Mouse (Mus musculus): ENCODE results near the gene Nol4l.

Gene Nol4l

DNA sequence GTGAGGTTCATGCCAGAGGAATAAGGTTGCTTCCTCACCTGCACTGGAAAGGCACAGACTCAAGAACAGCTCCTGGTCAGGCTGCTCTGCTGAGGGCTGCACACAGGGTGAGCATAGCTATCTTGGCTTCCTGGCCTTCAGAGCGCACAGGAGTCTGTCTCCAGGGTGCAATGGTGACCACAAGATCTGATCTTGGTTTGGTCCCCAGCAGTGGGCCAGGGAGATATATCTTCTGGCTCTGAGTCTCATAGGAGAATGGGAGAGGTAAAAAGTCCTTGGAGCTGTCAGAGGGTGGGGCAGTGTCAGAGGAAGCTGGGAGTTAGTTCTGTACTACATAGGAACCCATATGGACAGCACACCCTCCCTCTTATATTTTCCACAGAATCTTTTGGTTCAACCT, 50.3 kb downstream of the Nol4l start:
- DNase-seq: no peak

DNA sequence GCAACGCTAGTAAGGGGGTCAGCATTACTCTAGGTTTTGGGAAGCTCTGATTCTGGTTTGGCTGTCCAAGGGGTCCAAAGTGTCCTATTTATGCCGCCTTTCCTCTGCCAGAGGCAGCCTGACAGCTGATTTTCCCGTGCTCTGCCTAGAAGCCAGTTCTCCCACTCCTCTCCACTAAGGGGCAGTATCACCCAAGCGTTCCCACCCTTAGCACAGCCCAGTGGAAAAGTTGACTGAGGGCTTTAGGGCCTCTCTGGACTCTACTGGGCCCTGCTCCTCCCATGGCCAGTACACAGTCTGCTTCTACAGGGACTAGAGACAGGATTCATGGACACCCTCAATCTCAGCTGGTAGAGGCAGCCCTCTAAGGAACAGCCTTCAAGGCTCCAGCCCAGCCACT, 51.2 kb downstream of the Nol4l start:
- DNase-seq: peak; percentile 77

DNA sequence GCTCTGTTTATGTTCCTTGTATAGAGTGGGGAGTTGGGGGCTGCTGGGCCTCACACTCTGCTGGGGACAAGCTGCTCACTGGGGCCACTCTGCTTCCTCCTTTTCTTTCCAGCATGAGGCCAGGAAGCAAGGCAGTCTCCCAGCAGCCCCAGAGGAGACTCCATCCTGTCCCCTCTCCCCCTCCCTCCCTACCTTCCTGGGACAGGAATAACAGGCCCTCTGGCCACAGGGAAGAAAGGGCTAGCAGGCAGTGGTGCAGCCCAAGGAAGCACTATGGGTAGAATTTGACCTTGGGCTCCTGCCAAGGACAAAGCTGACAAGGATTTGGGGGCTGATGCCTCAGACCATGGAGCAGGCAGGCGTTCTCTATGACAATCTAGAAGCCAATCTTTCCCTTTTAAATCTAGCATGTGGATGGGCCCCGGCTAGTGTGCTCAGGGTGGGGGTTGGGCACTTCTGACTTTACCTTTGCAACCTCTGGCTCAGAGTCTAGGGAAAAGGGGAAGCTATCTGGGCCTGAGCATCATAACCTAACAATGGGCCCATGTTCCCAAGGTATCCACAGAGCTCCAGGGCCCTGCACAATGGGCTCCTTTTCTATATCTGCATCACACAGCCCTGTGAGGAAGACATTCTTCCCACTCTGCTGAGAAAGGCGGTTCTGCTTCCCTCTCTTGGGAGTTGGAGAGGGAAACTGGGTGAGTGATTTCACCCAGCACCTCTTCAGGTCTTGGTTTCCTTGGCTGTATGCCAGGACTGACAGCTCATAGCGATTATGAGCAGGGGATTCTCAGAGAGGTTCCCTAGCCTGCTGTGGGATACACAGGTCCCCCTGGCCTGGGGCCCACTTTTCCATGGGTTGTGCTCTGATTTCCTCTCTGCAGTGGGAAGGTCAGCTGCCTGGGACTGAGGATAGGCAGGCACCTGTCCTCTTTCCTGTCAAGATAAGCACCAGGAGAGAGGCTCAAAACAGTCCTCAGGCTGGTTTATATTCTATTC, 54.4 kb downstream of the Nol4l start:
- no peak for DNase-seq

DNA sequence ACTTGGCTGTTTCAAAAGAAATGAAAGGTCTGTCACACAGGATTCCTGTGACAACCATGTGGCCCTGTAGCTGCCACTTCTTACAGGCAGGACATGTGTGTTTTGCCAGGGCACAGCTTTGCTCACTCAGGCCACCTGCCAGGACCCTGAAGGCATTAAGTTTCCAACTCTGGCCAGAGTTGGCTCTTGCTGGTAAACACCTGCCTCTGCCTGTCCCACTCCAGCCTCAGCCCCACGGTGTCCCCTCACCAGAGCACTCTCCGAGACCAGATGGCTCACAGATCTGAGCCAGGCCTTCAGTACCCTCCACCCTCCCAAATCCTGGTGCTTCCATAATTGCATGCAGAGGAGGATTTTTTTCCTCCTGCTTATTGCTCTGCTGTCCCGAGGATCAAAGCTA, 58.8 kb downstream of the Nol4l start:
- DNase-seq: no peak

DNA sequence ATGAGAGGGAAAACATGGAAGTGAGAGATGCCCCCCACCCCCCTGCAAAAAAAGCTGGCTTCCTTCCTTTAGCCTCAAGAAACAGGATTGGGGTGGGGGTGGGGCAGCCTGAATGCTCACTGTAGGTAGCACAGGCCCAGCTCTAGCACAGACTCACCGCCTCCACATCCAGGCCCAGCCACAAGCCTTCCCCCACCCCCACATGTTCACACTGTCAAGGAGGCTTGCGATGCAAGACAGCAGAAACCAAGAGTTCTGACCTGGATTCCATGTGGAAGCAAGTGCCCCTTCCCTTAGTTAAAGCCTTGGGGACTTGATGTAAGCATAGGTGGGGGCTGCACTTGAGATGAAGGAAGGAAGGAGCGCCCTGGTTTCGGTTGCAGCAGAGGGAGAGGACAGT, 60.0 kb downstream of the Nol4l start:
- DNase-seq: no peak

DNA sequence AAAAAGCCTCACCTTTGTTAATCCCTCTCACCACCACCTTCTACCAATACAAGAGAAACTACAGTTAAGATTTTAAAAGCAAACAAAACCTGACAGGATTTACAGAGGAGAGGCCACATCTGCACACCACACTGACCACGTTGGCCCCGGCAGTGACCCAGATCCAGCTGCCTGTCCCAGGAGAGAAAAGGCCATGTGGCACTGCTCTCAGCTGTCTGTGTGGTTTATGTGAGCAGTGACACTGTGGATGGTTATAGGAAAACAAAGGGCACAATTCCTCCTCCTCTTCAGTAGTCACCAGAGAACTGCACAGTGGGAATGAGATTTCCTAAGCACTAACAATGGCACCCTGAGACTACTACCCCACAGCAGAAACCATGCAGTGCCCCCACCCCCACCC, 60.5 kb downstream of the Nol4l start:
- DNase-seq: no peak

DNA sequence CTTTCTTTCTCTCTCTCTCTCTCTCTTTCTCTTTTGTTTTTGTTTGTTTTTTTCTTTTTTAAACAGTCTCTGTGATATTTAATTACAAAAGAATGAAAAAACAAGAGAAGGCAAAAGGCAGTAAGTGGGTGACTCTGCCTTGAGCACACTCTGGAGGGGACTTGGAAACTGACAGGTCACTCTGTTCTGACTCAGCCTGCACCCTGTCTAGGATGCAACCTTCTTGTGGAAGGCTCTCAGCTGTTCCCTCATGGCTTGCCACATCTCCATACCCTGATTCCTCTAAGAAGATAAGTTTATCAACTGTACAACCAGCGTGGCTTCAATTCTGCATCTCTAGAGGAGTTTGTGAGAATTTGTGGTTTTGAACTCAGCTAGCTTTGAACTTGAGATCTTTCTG, 62.4 kb downstream of the Nol4l start:
- no peak for DNase-seq

DNA sequence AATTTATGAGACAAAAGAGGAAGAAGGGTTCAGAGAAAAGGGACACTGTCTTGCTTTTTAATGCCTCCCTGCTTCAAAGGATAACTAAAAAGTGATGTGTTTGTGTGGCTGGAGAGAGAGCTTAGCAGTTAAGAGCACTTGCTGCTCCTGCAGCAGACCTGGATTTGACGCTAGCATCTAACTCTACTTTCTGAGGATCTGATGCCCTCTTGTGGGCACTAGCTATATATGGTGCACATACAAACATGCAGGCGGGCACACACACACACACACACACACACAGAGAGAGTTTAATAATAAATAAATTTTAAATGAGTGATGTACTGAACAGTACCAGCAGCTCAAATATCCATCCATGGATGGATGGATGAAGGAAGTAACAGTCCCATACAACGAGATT, 66.5 kb downstream of the Nol4l start:
- no peak for DNase-seq

DNA sequence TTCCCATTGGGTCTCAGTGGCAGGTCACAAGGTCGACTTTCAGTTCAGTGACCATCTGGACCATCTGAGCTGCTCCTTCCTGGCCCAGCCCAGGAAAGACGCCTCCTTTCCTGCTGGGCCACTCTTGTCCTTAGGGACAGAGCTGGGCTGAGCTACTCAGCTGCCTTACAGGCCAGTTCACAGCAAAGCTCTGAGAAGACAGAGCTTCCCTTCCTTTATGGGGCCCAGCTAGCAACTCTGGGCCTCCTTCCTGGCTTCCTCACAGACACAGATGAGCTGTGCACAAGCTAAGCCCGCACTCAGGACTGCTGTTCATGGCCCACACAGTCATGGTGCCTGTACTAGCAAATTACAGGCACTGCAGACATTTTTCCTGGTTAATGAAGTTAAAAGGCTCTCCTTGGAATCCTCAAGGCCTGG, 71.7 kb downstream of the Nol4l start:
- DNase-seq: no peak

DNA sequence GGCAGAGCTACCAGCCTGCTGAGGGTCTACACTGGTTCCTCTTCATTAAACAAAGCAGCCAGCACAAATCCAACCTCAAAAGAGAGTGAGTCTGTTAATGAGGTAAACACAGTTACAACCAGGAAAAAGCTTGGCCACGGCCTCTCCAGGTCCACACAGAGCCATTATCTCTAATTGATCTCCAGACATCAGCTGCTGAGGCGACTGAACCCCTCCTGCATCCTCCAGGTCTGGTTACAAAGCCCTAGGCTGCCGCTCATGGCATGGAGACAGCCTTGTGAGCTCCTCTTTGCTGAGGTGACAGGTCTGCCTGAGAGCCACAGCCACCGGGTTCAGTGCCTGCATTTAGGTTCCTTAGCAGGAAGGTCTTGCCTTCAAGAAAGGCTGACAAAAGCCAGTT, 72.3 kb downstream of the Nol4l start:
- no peak for DNase-seq

DNA sequence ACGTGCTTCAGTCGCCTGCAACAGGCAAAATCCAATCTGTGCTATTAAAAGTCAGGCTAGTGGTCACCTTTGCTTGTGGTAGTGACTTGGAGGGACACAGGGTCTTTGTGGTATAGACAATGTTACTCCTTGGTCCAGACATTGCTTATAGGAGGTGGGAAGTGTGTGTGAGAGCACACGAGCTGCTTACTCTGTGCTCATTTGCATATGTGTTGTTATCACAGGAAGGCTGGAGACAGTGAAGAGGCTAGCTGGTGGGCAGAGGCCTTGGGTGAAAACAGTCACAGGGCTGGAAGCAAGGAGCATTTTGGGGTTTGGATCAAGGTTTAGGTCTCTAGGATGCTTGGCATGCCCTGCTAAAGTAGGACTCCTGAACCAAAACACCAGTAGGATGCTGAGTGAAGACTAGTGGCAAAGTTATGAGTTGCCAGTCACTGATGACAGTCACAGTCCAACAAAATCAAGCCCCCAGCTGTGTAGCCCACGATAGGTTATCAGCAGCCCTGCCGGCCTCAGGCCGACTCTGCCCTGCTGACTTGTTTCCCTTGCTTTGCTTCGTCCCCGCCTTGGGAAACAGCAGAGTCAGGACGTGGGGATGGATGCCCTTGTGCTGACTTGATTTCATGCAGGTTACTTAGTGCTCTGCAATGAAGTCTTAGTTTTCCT, 74.8 kb downstream of the Nol4l start:
- no peak for DNase-seq

DNA sequence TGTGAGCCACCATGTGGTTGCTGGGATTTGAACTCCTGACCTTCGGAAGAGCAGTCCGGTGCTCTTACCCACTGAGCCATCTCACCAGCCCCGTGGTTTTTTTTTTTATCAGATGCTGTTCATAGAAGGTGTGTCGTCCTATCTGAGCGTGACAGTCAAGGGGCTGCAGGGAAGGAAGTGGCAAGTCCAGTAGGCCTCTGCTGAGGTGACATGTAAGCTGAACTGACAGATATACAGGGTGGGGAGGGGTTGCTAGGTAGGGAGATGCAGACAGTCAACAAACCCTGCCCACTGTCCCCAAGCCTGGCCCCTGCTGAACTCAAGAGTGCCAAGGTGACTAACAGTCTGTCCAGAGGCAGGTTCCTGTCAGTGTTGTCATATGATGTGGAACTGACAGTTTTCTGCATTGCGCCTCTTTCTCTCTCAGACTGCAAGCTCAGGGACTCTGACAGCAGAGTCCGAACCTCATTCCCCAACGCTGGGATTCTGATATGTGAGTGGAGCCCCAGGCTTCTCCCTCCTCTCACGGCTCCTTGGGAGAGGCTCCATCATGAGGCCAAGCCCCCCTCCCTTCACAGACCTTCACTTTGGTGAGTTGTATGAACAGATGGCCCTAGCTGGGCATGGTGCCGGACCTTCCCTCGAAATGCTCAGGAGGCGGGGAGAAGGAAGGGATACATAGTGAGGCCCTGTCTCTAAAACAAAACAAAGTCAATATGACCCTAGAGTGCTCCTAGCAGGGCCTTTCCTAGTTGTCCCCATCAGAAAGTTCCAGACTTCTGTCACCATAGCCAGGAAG, 75.6 kb downstream of the Nol4l start:
- no peak for DNase-seq

DNA sequence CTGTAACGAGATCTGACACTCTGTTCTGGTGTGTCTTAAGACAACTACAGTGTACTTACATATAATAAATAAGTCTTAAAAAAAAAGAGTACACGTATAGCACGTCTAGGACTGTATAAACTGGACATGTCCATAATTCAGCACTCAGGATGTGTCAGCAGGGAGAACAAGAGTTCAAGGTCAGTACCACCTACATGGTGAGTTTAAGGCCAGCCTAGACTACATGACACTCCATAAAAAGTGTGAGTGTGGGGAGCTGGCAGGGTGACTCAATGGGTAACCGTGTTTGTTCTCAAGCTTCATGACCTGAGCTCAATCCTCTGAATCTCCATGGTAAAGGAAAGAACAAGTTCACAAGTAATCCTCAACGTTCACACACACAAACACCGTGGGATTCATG, 81.3 kb downstream of the Nol4l start:
- DNase-seq: no peak

DNA sequence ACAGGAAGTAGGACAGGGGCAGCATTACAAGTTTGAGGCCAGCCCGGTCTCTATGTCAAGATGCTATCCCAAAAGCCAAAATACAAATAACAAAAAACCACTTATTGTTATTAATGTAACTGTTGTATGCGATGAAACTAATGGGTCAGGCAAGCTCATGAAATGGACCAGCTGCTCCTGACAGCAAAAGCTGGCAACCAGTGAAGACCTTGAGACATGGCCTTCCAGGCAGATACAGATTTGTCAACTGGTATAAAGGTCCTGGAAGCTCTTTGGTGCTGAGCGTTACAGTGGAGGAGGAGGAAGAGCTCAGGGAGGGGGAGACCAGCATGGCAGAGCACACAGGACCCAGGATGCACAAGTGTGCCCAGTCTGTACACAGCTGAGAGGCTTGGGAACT, 82.1 kb downstream of the Nol4l start:
- DNase-seq: no peak

DNA sequence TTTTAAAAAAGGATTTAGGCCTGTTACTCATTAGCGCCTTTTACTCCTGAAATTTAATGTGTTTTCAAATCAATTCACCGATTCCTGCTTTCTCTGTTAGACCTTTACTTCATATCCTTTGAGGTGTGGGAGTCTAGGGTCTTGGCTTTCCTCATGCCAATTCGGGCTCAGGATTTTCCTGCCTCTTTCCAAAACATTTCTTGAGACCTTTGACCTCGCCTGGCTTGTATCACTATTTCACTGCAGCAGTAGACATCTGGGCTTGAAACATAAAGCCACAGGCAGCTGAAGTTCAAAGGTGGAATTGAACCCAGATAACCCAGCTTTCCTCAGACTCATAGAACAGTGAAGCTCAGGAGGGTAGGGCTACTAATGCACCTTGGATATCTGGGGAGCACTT, 83.3 kb downstream of the Nol4l start:
- DNase-seq: no peak

DNA sequence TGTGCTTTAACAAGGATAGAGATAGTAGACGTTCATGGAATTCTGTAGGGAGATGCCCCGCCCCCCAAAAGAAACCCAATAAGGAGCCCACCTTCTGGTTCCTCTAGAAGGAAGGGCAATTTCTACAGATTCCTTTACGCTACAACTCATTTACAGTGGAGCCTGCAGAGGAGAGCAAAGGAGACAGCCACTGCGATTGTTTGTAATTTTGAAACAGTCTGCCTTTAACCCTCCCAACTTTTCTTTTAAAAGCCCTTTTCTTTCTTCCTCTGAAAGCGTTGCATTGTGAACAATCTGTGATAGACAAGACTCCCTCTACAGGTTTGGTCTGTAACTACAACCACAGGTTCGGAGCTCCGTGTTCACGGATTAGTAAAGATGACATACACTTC, 83.8 kb downstream of the Nol4l start:
- peak; percentile 69 for DNase-seq

DNA sequence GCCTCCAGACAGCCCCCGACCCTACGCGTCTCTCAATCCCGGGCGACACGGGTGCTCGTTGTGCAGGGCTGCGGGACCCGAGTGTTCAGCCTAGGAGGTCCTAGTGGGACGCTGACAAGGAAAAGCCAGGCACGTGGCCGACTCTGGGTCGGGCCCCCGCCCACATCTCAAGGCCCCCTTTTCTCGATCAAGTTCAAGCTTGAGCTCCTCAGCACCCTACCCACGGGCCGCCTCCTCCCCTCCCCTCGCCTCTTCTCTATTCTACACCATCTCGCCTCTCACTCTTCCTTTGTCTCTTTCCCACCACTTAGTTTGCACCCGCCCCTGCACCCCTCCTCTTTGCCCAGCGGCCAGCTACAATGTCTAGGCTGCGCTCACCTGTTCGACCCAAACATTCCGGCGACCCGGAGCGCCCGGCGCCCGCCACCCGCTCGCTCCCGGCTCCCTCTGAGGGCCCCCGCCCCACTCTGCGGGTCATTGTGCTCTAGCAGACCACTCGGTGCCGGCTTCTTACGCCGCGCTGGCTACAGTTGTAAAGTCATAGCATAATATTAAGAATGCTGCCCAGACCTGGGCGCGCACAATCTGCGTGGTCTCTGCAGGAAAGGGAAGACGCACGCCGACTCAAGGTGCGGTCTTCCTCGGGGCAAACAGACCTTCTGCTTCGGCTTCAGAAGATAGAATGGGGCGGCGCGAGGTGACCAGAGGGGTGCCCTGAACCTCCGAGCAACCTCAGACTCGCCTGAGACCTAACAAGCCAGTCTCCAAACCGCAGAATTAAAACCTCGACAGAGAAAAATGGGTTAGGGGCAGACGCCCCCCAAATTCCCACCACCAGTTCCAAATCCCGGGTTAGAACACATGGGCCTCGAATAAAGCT, 84.4 kb downstream of the Nol4l start:
- DNase-seq: peak; percentile 25

DNA sequence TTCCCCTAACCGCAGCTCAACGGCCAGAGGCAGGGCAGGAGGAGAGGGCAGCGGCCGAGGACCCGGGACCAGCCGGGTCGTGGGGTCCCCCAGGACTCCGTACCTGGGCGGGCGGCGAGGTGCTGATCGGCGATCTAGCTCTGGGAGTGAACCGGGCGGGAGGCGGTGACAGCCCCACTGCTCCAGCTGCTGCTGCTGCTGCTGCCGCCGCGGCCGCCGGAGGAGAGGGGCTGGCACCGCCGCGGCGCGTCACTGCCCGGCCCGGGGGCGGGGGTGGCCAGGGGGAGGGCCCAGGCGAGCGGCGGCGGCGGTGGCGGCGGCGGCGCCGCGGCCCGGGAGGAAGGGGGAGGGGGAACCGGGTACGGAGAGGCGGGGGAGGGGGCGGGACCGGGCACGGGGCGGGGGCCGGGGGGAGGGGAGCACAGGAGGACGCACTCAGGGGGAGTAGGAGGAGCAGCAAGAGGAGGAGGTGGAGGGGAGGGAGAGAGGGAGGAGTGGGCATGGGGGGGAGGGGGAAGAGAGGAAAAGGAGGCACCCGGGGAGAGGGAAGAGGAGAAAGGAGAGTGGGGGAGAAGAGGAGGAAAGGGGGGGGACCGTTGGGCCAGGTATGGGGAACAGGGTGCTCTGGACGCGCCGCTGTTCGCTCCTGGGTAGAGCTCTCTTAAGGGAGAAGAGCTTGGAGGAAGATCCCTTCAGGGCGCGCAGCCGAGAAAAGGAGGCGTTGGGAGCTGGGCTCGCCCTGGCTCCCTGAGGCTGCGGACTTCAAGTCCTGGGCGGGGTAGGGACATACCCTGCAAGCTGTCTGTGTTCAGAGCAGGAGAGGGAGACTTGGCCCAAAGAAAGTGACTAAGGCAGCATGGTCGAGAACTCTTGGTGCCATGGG, 85.3 kb downstream of the Nol4l start:
- DNase-seq: peak; percentile 74

DNA sequence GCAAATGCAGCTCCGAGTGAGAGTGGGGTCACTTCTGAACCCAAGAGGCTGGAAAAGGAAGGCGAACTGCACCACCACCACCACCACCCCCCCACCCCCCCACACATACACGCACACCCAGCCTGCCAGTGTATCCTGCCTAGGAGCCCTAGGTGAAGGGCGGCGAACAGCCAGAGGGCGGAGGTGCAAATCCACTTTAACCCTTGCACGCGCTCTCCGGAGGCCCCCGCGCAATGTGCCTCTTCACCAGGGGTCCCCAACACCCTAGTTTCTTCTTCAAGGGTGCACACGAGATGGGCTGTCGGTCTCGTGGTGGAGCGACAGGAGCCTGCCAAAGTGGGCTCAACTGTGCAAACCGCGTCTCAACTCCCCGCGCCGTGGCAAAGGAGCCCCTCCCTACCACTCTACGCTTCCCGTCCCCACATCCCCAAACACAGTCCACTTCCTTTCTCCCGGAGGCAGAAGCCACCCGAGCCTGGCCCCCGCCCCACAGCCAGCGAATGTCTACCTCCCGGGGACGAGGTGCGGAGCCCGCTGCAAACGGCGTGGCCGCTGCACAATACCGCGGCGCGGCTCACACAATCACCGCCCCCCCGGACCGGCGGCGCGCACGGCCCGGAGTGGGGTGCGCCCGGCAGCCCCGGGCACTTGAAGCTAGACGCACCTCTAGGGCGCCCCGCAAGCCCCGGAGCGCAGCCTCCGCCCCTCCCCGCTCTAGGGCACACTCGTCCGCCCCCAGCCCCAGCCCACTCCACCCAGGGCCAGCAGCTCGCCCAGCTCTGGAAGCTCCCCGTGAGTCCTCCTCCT, 86.1 kb downstream of the Nol4l start:
- DNase-seq: peak; percentile 48

DNA sequence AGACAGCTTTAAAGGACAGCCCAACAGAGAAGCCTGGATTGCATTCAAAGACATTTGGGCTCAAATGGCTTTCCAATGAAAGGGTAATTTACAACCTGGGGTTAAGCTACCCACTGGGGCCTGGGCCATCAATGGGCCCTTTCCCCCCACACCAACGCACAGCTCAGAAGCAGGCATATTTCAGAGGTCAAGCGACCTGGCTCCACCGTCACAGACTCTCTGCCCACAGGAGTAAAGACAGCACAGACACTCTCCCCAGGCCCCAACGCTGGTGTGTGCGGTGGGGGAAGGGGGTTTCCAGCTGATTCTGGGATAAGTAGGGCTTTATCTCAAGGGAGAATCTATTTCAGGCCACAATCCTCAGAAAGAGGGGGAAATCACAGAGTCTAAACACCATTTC, 87.1 kb downstream of the Nol4l start:
- DNase-seq: no peak

DNA sequence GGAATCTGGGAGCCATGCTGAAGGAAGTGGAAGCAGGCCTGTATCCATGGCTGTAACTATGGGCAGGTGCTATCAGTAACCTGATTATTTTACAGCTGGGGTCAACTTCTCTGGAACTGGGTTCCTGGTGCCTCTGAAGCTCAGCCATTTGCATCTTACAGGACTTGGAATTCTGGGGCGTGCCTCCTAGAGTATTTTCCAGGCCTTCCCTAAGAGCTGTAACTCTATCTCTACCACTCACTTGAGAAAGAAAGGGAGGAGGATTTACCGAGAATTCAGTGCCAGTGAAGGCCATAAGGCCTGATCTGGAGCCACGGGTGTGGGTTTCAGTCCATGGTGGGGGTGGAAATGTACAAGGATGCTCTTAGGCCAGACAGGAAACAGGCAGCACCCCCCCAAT, 88.5 kb downstream of the Nol4l start:
- DNase-seq: no peak
